Mouse (Mus musculus): ENCODE measurements around the gene Npnt. TPM values are rescaled to one million over a fixed set of nuclear protein-coding genes. Genes with fewer than 3 reads are reported as not detected.

The Npnt gene
- polyA plus RNA-seq, 1 experiment from 2014 or later = 45.3 TPM

GRCm38 (mm10) chr3:132905224-132905930 is 44.7 kb downstream of the Npnt start:
- 84% methylated on average over 7 of the region's 7 CpGs for WGBS
- Histone ChIP-seq H3K36me3 (ENCODE audit: control insufficient read depth, insufficient read depth, low read length) (no peaks in the 10 kb centered on the region), H3K4me3 (ENCODE audit: low read depth, low read length) (no peak overlapping the region), H3K4me2 (ENCODE audit: low read length) (no peak overlapping the region), H3K9ac (ENCODE audit: low read length) (no peak overlapping the region), H3K27me3 (replicated peaks; ENCODE audit: control insufficient read depth, insufficient read depth, low read length) (no peaks in the 10 kb centered on the region), H3K27ac (ENCODE audit: low read depth) (no peak overlapping the region), H3K4me1 (replicated peaks; ENCODE audit: control insufficient read depth, insufficient read depth, low read length) (no peaks in the 10 kb centered on the region; the same call in 1 of the 2 replicates), H3K9me3 (ENCODE audit: control insufficient read depth, low read length) (no peaks in the 10 kb centered on the region)
- ATAC-seq (replicated peaks; ENCODE audit: low FRiP score, low TSS enrichment, low read depth) = no peak
- no peak for DNase-seq (ENCODE audit: low spot score)

- no peak overlapping the region for H3K9ac ChIP-seq (ENCODE audit: low read length)
- no peaks in the 10 kb centered on the region for H3K36me3 ChIP-seq (ENCODE audit: control insufficient read depth, insufficient read depth, low read length)
- H3K4me2 ChIP-seq (ENCODE audit: low read length) = no peak overlapping the region
- H3K27me3 ChIP-seq (replicated peaks; ENCODE audit: control insufficient read depth, insufficient read depth, low read length) = no peaks in the 10 kb centered on the region
- H3K4me3 ChIP-seq (ENCODE audit: low read depth, low read length) = no peak overlapping the region
- no peak overlapping the region for H3K27ac ChIP-seq (ENCODE audit: low read depth)
- no peak for ATAC-seq (replicated peaks; ENCODE audit: low FRiP score, low TSS enrichment, low read depth)
- no peak for DNase-seq (ENCODE audit: low spot score)
- WGBS = 94% methylated on average over 11 of the region's 11 CpGs
- no peaks in the 10 kb centered on the region for H3K4me1 ChIP-seq (replicated peaks; ENCODE audit: control insufficient read depth, insufficient read depth, low read length)
- H3K9me3 ChIP-seq (ENCODE audit: control insufficient read depth, low read length) = no peaks in the 10 kb centered on the region
These were observed 46.7 kb downstream of the Npnt start for GRCm38 (mm10) chr3:132903386-132903785.

GRCm38 (mm10) chr3:132902921-132903320 is 47.2 kb downstream of the Npnt start:
- DNase-seq (ENCODE audit: low spot score) (no peak), ATAC-seq (replicated peaks; ENCODE audit: low FRiP score, low TSS enrichment, low read depth) (no peak)
- 93% methylated on average over 5 of the region's 5 CpGs for WGBS
- no peak overlapping the region for H3K4me3 ChIP-seq (ENCODE audit: low read depth, low read length)
- H3K9ac ChIP-seq (ENCODE audit: low read length) = no peak overlapping the region
- H3K4me1 ChIP-seq (replicated peaks; ENCODE audit: control insufficient read depth, insufficient read depth, low read length) = no peaks in the 10 kb centered on the region
- no peaks in the 10 kb centered on the region for H3K36me3 ChIP-seq (ENCODE audit: control insufficient read depth, insufficient read depth, low read length)
- no peaks in the 10 kb centered on the region for H3K27me3 ChIP-seq (replicated peaks; ENCODE audit: control insufficient read depth, insufficient read depth, low read length)
- no peak overlapping the region for H3K27ac ChIP-seq (ENCODE audit: low read depth)
- no peak overlapping the region for H3K4me2 ChIP-seq (ENCODE audit: low read length)
- H3K9me3 ChIP-seq (ENCODE audit: control insufficient read depth, low read length) = no peaks in the 10 kb centered on the region

GRCm38 (mm10) chr3:132902206-132902605 is 47.9 kb downstream of the Npnt start:
- H3K36me3 ChIP-seq (ENCODE audit: control insufficient read depth, insufficient read depth, low read length) = no peaks in the 10 kb centered on the region
- H3K9ac ChIP-seq (ENCODE audit: low read length) = no peak overlapping the region
- ATAC-seq (replicated peaks; ENCODE audit: low FRiP score, low TSS enrichment, low read depth) (no peak), DNase-seq (ENCODE audit: low spot score) (no peak)
- no peak overlapping the region for H3K4me2 ChIP-seq (ENCODE audit: low read length)
- H3K4me1 ChIP-seq (replicated peaks; ENCODE audit: control insufficient read depth, insufficient read depth, low read length) = no peaks in the 10 kb centered on the region
- H3K9me3 ChIP-seq (ENCODE audit: control insufficient read depth, low read length) = no peaks in the 10 kb centered on the region
- H3K27ac ChIP-seq (ENCODE audit: low read depth) = no peak overlapping the region
- no peaks in the 10 kb centered on the region for H3K27me3 ChIP-seq (replicated peaks; ENCODE audit: control insufficient read depth, insufficient read depth, low read length)
- no peak overlapping the region for H3K4me3 ChIP-seq (ENCODE audit: low read depth, low read length)
- WGBS = 81% methylated on average over 6 of the region's 6 CpGs

GRCm38 (mm10) chr3:132897891-132898290 is 52.2 kb downstream of the Npnt start:
- Histone ChIP-seq H3K4me2 (ENCODE audit: low read length) (no peak overlapping the region), H3K9ac (ENCODE audit: low read length) (no peak overlapping the region), H3K9me3 (ENCODE audit: control insufficient read depth, low read length) (no peaks in the 10 kb centered on the region), H3K36me3 (ENCODE audit: control insufficient read depth, insufficient read depth, low read length) (no peaks in the 10 kb centered on the region), H3K4me3 (ENCODE audit: low read depth, low read length) (no peak overlapping the region), H3K27me3 (replicated peaks; ENCODE audit: control insufficient read depth, insufficient read depth, low read length) (no peaks in the 10 kb centered on the region), H3K4me1 (replicated peaks; ENCODE audit: control insufficient read depth, insufficient read depth, low read length) (no peaks in the 10 kb centered on the region), H3K27ac (ENCODE audit: low read depth) (no peak overlapping the region)
- 75% methylated on average over 4 of the region's 4 CpGs for WGBS
- DNase-seq (ENCODE audit: low spot score) = no peak
- no peak for ATAC-seq (replicated peaks; ENCODE audit: low FRiP score, low TSS enrichment, low read depth)

GRCm38 (mm10) chr3:132897390-132897789 is 52.7 kb downstream of the Npnt start:
- H3K9me3 ChIP-seq (ENCODE audit: control insufficient read depth, low read length) = no peaks in the 10 kb centered on the region
- H3K4me1 ChIP-seq (replicated peaks; ENCODE audit: control insufficient read depth, insufficient read depth, low read length) = no peaks in the 10 kb centered on the region
- no peaks in the 10 kb centered on the region for H3K36me3 ChIP-seq (ENCODE audit: control insufficient read depth, insufficient read depth, low read length)
- no peak overlapping the region for H3K27ac ChIP-seq (ENCODE audit: low read depth)
- no peak overlapping the region for H3K4me2 ChIP-seq (ENCODE audit: low read length)
- no peak overlapping the region for H3K4me3 ChIP-seq (ENCODE audit: low read depth, low read length)
- no peak overlapping the region for H3K9ac ChIP-seq (ENCODE audit: low read length)
- ATAC-seq (replicated peaks; ENCODE audit: low FRiP score, low TSS enrichment, low read depth) = no peak
- no peak for DNase-seq (ENCODE audit: low spot score)
- no peaks in the 10 kb centered on the region for H3K27me3 ChIP-seq (replicated peaks; ENCODE audit: control insufficient read depth, insufficient read depth, low read length)
- 80% methylated on average over 5 of the region's 5 CpGs for WGBS

GRCm38 (mm10) chr3:132894086-132894485 is 56.0 kb downstream of the Npnt start:
- Histone ChIP-seq H3K27me3 (replicated peaks; ENCODE audit: control insufficient read depth, insufficient read depth, low read length) (no peaks in the 10 kb centered on the region), H3K4me2 (ENCODE audit: low read length) (no peak overlapping the region), H3K4me1 (replicated peaks; ENCODE audit: control insufficient read depth, insufficient read depth, low read length) (no peaks in the 10 kb centered on the region), H3K9me3 (ENCODE audit: control insufficient read depth, low read length) (no peaks in the 10 kb centered on the region), H3K4me3 (ENCODE audit: low read depth, low read length) (no peak overlapping the region), H3K27ac (ENCODE audit: low read depth) (no peak overlapping the region), H3K9ac (ENCODE audit: low read length) (no peak overlapping the region), H3K36me3 (ENCODE audit: control insufficient read depth, insufficient read depth, low read length) (no peaks in the 10 kb centered on the region)
- 89% methylated on average over 7 of the region's 7 CpGs for WGBS
- no peak for DNase-seq (ENCODE audit: low spot score)
- no peak for ATAC-seq (replicated peaks; ENCODE audit: low FRiP score, low TSS enrichment, low read depth)

GRCm38 (mm10) chr3:132893676-132894075 is 56.4 kb downstream of the Npnt start:
- H3K4me1 ChIP-seq (replicated peaks; ENCODE audit: control insufficient read depth, insufficient read depth, low read length) = no peaks in the 10 kb centered on the region
- H3K27me3 ChIP-seq (replicated peaks; ENCODE audit: control insufficient read depth, insufficient read depth, low read length) = no peaks in the 10 kb centered on the region
- no peak for ATAC-seq (replicated peaks; ENCODE audit: low FRiP score, low TSS enrichment, low read depth)
- WGBS = 73% methylated on average over 3 of the region's 3 CpGs
- H3K4me2 ChIP-seq (ENCODE audit: low read length) = no peak overlapping the region
- no peak overlapping the region for H3K4me3 ChIP-seq (ENCODE audit: low read depth, low read length)
- no peak overlapping the region for H3K27ac ChIP-seq (ENCODE audit: low read depth)
- H3K9ac ChIP-seq (ENCODE audit: low read length) = no peak overlapping the region
- no peak for DNase-seq (ENCODE audit: low spot score)
- H3K36me3 ChIP-seq (ENCODE audit: control insufficient read depth, insufficient read depth, low read length) = no peaks in the 10 kb centered on the region
- H3K9me3 ChIP-seq (ENCODE audit: control insufficient read depth, low read length) = no peaks in the 10 kb centered on the region

- Histone ChIP-seq H3K9me3 (ENCODE audit: control insufficient read depth, low read length) (no peaks in the 10 kb centered on the region), H3K27ac (ENCODE audit: low read depth) (no peak overlapping the region), H3K4me1 (replicated peaks; ENCODE audit: control insufficient read depth, insufficient read depth, low read length) (no peaks in the 10 kb centered on the region), H3K36me3 (ENCODE audit: control insufficient read depth, insufficient read depth, low read length) (no peaks in the 10 kb centered on the region), H3K4me3 (ENCODE audit: low read depth, low read length) (no peak overlapping the region), H3K4me2 (ENCODE audit: low read length) (no peak overlapping the region), H3K9ac (ENCODE audit: low read length) (no peak overlapping the region), H3K27me3 (replicated peaks; ENCODE audit: control insufficient read depth, insufficient read depth, low read length) (no peaks in the 10 kb centered on the region)
- 89% methylated on average over 7 of the region's 7 CpGs for WGBS
- DNase-seq (ENCODE audit: low spot score) (no peak), ATAC-seq (replicated peaks; ENCODE audit: low FRiP score, low TSS enrichment, low read depth) (no peak)
These were observed 57.0 kb downstream of the Npnt start for GRCm38 (mm10) chr3:132893044-132893443.

All from intestine, embryonic 14.5 days (tissue).